In the genomic region with DNA sequence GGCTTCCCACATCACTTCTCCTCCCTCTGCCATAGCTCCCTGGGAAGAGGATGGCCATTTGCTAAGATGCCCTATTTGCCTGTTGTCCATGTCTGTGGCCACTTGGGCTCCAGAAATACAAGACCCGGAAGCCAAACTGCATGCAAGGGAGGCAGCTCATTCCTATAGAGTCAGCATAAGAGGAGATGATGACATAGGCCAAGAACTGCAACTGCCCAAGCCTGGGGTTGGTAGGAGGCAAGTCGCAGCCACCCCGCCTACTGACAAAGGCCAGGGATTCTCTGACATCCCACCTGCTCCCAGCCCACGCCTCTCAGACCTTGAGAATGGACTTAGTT, we compare ENCODE assay signal across 9 mouse cellular contexts. TPM values are rescaled to one million over a fixed set of nuclear protein-coding genes. Genes with fewer than 3 reads are reported as not detected.
"Had no signal": no experiment of that assay in that cellular context is flagged by ENCODE, and none has a peak within 500 bp of the region (broad histone marks: within the 10 kb centered on the region; RNA-seq: fewer than 3 reads in every experiment).

No protein-coding gene starts in this region.

- H3K9ac ChIP-seq: liver, embryonic 15.5 days; midbrain, embryonic 13.5 days had no signal

- H3K36me3 ChIP-seq: limb, embryonic 10.5 days; liver, embryonic 15.5 days; midbrain, embryonic 13.5 days had no signal

- ATAC-seq: lung, postnatal 0 days; midbrain, embryonic 13.5 days had no signal

- H3K4me2 ChIP-seq: liver, embryonic 11.5 days; liver, embryonic 15.5 days; midbrain, embryonic 13.5 days had no signal

- H3K9me3 ChIP-seq: limb, embryonic 10.5 days; liver, embryonic 15.5 days; midbrain, embryonic 13.5 days had no signal

- DNase-seq: kidney, postnatal 14 days; lung, adult 2 months; lung, postnatal 36 days; thymus, postnatal 36 days had no signal

- H3K27ac ChIP-seq: limb, embryonic 10.5 days; liver, embryonic 15.5 days; midbrain, embryonic 13.5 days had no signal

- H3K4me3 ChIP-seq: limb, embryonic 10.5 days; liver, embryonic 15.5 days; midbrain, embryonic 13.5 days had no signal

RNA-seq across cellular contexts. Expression of gene Rasgef1a, which starts 59.7 kb away (rescaled TPM):
- polyA plus RNA-seq: limb, embryonic 10.5 days had no signal
